Mouse (Mus musculus): ENCODE measurements at regions not wholly inside any gene's neighbourhood (a gene's known extent, or its start where the extent isn't known, plus 50 kb on each side); places are given as distances from the start of the nearest gene placed in this dataset.

GRCm38 (mm10) chr12:74595208-74595607 is 279.0 kb upstream of the Gm11042 start:
- Histone ChIP-seq H3K27ac (ENCODE audit: insufficient read depth, low read length) (no peak overlapping the region), H3K4me3 (replicated peaks; ENCODE audit: insufficient read depth, low read depth, low read length) (no peak overlapping the region), H3K27me3 (ENCODE audit: control insufficient read depth, insufficient read depth, low read length) (no peaks in the 10 kb centered on the region), H3K4me1 (ENCODE audit: control insufficient read depth, insufficient read depth, low read length) (no peaks in the 10 kb centered on the region)
- no peak for TF ChIP-seq CTCF (IDR thresholded peaks at IDR 0.05; ENCODE audit: borderline replicate concordance, insufficient read depth, low read depth, low read length)
- no peak for TF ChIP-seq POLR2A (IDR thresholded peaks at IDR 0.05; ENCODE audit: borderline replicate concordance, insufficient read depth, low read length)
- 23% methylated on average over 2 of the region's 2 CpGs for WGBS
- no peak for DNase-seq

DNA sequence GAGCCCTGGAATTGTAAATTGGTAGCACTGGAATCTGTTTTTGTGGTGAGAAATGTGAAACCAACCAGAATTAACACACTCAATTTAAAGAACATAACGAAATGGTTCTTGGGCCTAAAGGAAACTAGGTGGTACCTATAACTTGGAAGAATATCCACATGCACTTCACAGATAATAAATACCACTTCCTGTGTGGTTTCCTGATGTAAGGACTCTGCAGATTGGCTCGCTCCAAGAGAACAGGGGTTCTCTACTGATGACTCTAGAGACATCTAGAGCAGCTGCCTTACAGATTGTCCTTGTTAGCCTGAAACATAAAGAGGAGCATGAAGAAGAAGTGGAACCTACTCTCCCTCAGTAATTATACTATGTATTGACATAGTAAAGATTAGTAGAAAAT is 238.4 kb upstream of the Gm11042 start:
- no peaks in the 10 kb centered on the region for H3K27me3 ChIP-seq (ENCODE audit: control insufficient read depth, insufficient read depth, low read length)
- WGBS, result 89% methylated on average over 2 of the region's 2 CpGs

DNA sequence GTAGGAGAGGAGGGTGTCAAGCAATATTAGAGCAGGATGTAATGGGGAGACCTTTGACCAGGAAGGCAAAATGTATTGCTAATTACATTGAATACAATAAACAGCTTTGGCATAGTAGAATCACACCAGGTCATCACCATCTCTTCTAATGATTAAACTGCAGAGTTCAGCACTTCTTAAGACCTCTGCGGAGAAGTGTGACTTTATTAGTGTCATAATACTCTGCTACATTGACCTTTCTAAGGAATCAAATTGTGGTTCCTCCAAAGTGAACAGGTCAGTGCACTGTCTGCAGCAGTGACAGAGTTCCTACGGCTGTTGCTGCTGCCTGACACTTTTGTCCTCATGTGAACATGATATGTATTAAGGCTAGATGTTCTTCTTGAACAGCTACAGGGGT is 228.0 kb upstream of the Gm11042 start:
- H3K27ac ChIP-seq (ENCODE audit: insufficient read depth, low read length), result no peak overlapping the region
- no peaks in the 10 kb centered on the region for H3K4me1 ChIP-seq (ENCODE audit: control insufficient read depth, insufficient read depth, low read length)
- WGBS, result 90% methylated on average over 2 of the region's 2 CpGs
- no peak for DNase-seq
- no peak for TF ChIP-seq POLR2A (IDR thresholded peaks at IDR 0.05; ENCODE audit: borderline replicate concordance, insufficient read depth, low read length)
- no peak for TF ChIP-seq CTCF (IDR thresholded peaks at IDR 0.05; ENCODE audit: borderline replicate concordance, insufficient read depth, low read depth, low read length)
- H3K27me3 ChIP-seq (ENCODE audit: control insufficient read depth, insufficient read depth, low read length), result no peaks in the 10 kb centered on the region
- no peak overlapping the region for H3K4me3 ChIP-seq (replicated peaks; ENCODE audit: insufficient read depth, low read depth, low read length)

More for the DNA sequence above, 238.4 kb upstream of the Gm11042 start:
- H3K4me3 ChIP-seq (replicated peaks; ENCODE audit: insufficient read depth, low read depth, low read length), result no peak overlapping the region
- no peak overlapping the region for H3K27ac ChIP-seq (ENCODE audit: insufficient read depth, low read length)
- no peaks in the 10 kb centered on the region for H3K4me1 ChIP-seq (ENCODE audit: control insufficient read depth, insufficient read depth, low read length)
- DNase-seq, result no peak
- TF ChIP-seq CTCF (IDR thresholded peaks at IDR 0.05; ENCODE audit: borderline replicate concordance, insufficient read depth, low read depth, low read length) (no peak), POLR2A (IDR thresholded peaks at IDR 0.05; ENCODE audit: borderline replicate concordance, insufficient read depth, low read length) (no peak)

DNA sequence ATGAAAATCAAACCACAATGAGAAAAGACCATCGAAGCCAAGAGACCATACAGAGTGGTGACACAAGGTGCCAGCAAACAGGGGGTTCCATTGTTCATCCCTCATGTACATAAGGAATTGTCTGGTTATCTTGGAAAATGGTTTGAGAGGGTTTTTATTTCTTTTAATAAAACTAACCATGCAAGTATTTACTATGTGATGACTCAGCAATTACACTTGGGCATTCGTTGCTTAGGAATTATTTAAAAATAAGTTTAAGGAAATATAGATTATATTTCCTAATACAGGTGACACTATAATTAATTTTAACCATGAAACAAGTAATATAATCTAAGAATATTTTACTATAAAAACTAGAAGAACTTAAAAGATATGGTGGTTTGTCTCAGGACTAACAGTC is 218.7 kb upstream of the Gm11042 start:
- H3K4me3 ChIP-seq (replicated peaks; ENCODE audit: insufficient read depth, low read depth, low read length), result no peak overlapping the region
- TF ChIP-seq POLR2A (IDR thresholded peaks at IDR 0.05; ENCODE audit: borderline replicate concordance, insufficient read depth, low read length) (no peak), CTCF (IDR thresholded peaks at IDR 0.05; ENCODE audit: borderline replicate concordance, insufficient read depth, low read depth, low read length) (no peak)
- H3K4me1 ChIP-seq (ENCODE audit: control insufficient read depth, insufficient read depth, low read length), result no peaks in the 10 kb centered on the region
- WGBS, result 86% methylated on average over 2 of the region's 2 CpGs
- no peaks in the 10 kb centered on the region; the same call in 1 of the 2 replicates for H3K27me3 ChIP-seq (ENCODE audit: control insufficient read depth, insufficient read depth, low read length)
- no peak for DNase-seq
- no peak overlapping the region for H3K27ac ChIP-seq (ENCODE audit: insufficient read depth, low read length)

DNA sequence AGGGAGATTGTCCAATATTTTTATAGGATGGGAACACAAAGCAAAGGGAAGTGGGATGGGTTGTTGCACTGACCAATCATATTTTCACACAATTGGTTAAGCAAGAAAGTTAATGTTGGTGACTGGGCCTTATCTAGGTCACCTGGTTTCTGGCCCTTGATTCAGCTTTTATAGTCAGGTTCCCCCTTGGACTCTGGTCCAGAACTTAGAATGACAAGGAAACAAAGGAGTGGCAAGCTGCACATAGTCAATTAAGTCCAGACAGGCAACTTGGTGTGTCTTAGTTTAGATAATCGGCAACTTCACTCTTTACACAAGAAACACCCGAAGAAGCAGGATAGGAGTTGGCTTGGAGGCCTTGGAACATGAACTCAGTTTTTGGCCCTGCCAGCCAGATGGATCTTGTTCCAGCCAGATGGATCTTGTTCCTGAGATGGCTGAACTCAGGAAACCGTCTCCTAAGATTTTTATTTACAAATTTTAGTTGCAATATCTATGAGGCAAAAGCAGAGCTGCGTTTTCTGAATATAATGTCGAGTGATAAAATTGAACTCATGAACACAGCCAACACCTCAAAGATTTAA is 212.9 kb upstream of the Gm11042 start:
- Histone ChIP-seq H3K4me1 (ENCODE audit: control insufficient read depth, insufficient read depth, low read length) (no peaks in the 10 kb centered on the region), H3K27me3 (ENCODE audit: control insufficient read depth, insufficient read depth, low read length) (no peaks in the 10 kb centered on the region; the same call in 1 of the 2 replicates), H3K27ac (ENCODE audit: insufficient read depth, low read length) (no peak overlapping the region), H3K4me3 (replicated peaks; ENCODE audit: insufficient read depth, low read depth, low read length) (no peak overlapping the region)
- 54% methylated on average over 5 of the region's 5 CpGs for WGBS
- no peak for TF ChIP-seq CTCF (IDR thresholded peaks at IDR 0.05; ENCODE audit: borderline replicate concordance, insufficient read depth, low read depth, low read length)
- TF ChIP-seq POLR2A (IDR thresholded peaks at IDR 0.05; ENCODE audit: borderline replicate concordance, insufficient read depth, low read length), result no peak
- DNase-seq, result peak in 1 of 2 experiments; percentile 20

- peak; percentile 22 to 57 for DNase-seq
- TF ChIP-seq POLR2A (IDR thresholded peaks at IDR 0.05; ENCODE audit: borderline replicate concordance, insufficient read depth, low read length) (no peak), CTCF (IDR thresholded peaks at IDR 0.05; ENCODE audit: borderline replicate concordance, insufficient read depth, low read depth, low read length) (no peak)
- 11% methylated on average over 2 of the region's 2 CpGs for WGBS
- H3K27me3 ChIP-seq (ENCODE audit: control insufficient read depth, insufficient read depth, low read length), result no peaks in the 10 kb centered on the region; the same call in 1 of the 2 replicates
- no peak overlapping the region for H3K4me3 ChIP-seq (replicated peaks; ENCODE audit: insufficient read depth, low read depth, low read length)
- H3K4me1 ChIP-seq (ENCODE audit: control insufficient read depth, insufficient read depth, low read length), result no peaks in the 10 kb centered on the region
- H3K27ac ChIP-seq (ENCODE audit: insufficient read depth, low read length), result no peak overlapping the region
These were observed 211.0 kb upstream of the Gm11042 start for GRCm38 (mm10) chr12:74527190-74527621.

GRCm38 (mm10) chr12:74523988-74524387 is 207.8 kb upstream of the Gm11042 start:
- TF ChIP-seq CTCF (IDR thresholded peaks at IDR 0.05; ENCODE audit: borderline replicate concordance, insufficient read depth, low read depth, low read length), result no peak
- TF ChIP-seq POLR2A (IDR thresholded peaks at IDR 0.05; ENCODE audit: borderline replicate concordance, insufficient read depth, low read length), result no peak
- H3K27ac ChIP-seq (ENCODE audit: insufficient read depth, low read length), result no peak overlapping the region
- H3K27me3 ChIP-seq (ENCODE audit: control insufficient read depth, insufficient read depth, low read length), result no peaks in the 10 kb centered on the region; the same call in 1 of the 2 replicates
- H3K4me3 ChIP-seq (replicated peaks; ENCODE audit: insufficient read depth, low read depth, low read length), result no peak overlapping the region
- H3K4me1 ChIP-seq (ENCODE audit: control insufficient read depth, insufficient read depth, low read length), result no peaks in the 10 kb centered on the region
- no peak for DNase-seq

- no peak for DNase-seq
- Histone ChIP-seq H3K27ac (ENCODE audit: insufficient read depth, low read length) (no peak overlapping the region), H3K4me1 (ENCODE audit: control insufficient read depth, insufficient read depth, low read length) (no peaks in the 10 kb centered on the region), H3K4me3 (replicated peaks; ENCODE audit: insufficient read depth, low read depth, low read length) (no peak overlapping the region), H3K27me3 (ENCODE audit: control insufficient read depth, insufficient read depth, low read length) (no peaks in the 10 kb centered on the region)
- WGBS, result 97% methylated on average over 6 of the region's 6 CpGs
- TF ChIP-seq CTCF (IDR thresholded peaks at IDR 0.05; ENCODE audit: borderline replicate concordance, insufficient read depth, low read depth, low read length) (no peak), POLR2A (IDR thresholded peaks at IDR 0.05; ENCODE audit: borderline replicate concordance, insufficient read depth, low read length) (no peak)
These were observed 201.8 kb upstream of the Gm11042 start for GRCm38 (mm10) chr12:74518032-74518431.
